Mouse (Mus musculus) embryonic facial prominence, embryonic 10.5 days (tissue): Measurements from ENCODE around the gene Cd3d. TPM values are rescaled to one million over a fixed set of nuclear protein-coding genes. Genes with fewer than 3 reads are reported as not detected.
"Not testable (repeated sequence)": the region's sequence is repeated elsewhere in the genome, so short reads cannot be mapped to it uniquely, and the experiment has no call there.

ENCODE experiments used
- DNase-seq: peaks from one replicate; pipeline ENCODE4 v3.0.0-alpha.2; 2017; ENCODE audit warnings: low spot score
- H3K27ac ChIP-seq: fragments of 300-500 bp; sonication (generic); replicated peaks from 2 replicates; pipeline ENCODE4 v1.5.1; 2016; ENCODE audit warnings: mild to moderate bottlenecking
- H3K27me3 ChIP-seq: fragments of 300-500 bp; sonication (generic); replicated peaks from 2 replicates; pipeline ENCODE4 v1.6.1; 2016; ENCODE audit warnings: low read depth, mild to moderate bottlenecking; ENCODE audit not compliant: poor library complexity, severe bottlenecking
- H3K36me3 ChIP-seq: fragments of 300-500 bp; sonication (generic); replicated peaks from 2 replicates; pipeline ENCODE4 v1.6.1; 2016; ENCODE audit warnings: mild to moderate bottlenecking, moderate library complexity
- H3K4me1 ChIP-seq: fragments of 300-500 bp; sonication (generic); 2 replicates; pipeline ENCODE4 v1.6.1; 2016
- H3K4me3 ChIP-seq: fragments of 300-500 bp; sonication (generic); 2 replicates; pipeline ENCODE4 v1.5.1; 2016; ENCODE audit warnings: mild to moderate bottlenecking, moderate library complexity
- H3K9me3 ChIP-seq: fragments of 300-500 bp; sonication (generic); 2 replicates; pipeline ENCODE4 v1.6.1; 2016; ENCODE audit warnings: mild to moderate bottlenecking
- WGBS: fragments of 180-500 bp; shearing (Covaris S2); methylation state at CpG from one replicate; pipeline ENCODE4 v1.1.7; 2016; 5-methylcytosine and 5-hydroxymethylcytosine counted together
- polyA plus RNA-seq: library from polyadenylated mRNA; unstranded; fragments of >200 nt; fragmentation: Nextera tagmentation; extraction: Ambion mirVana; gene quantifications from 2 replicates; pipeline ENCODE4 v1.2.1, GENCODE M21; 2016

Gene Cd3d
- polyA plus RNA-seq = not detected in 2 replicates

GRCm38 (mm10) chr9:44981676-44982075 is at the start of gene Cd3d:
Gene Cd3d (plus strand): TSS chr9:44981786.
- Histone ChIP-seq H3K27me3 (no peaks in the 10 kb centered on the region; the same call in 1 of the 2 replicates), H3K4me3 (no peak within 1 kb of the TSS), H3K4me1 (no peaks in the 10 kb centered on the region), H3K27ac (no peak within 1 kb of the TSS), H3K9me3 (no peaks in the 10 kb centered on the region), H3K36me3 (no peaks in the 10 kb centered on the region)
- no peak for DNase-seq
- 81% methylated on average over 4 of the region's 4 CpGs for WGBS

GRCm38 (mm10) chr9:44941756-44942155 is 39.8 kb upstream of the Cd3d start:
- Histone ChIP-seq H3K27me3 (no peaks in the 10 kb centered on the region), H3K36me3 (peaks cover 92% of the 10 kb centered on the region), H3K4me1 (no peaks in the 10 kb centered on the region), H3K9me3 (no peaks in the 10 kb centered on the region), H3K27ac (no peak overlapping the region), H3K4me3 (no peak overlapping the region)
- no peak for DNase-seq
- 89% methylated on average over 4 of the region's 4 CpGs for WGBS

GRCm38 (mm10) chr9:44942421-44942820 is 39.2 kb upstream of the Cd3d start:
- WGBS = 96% methylated on average over 4 of the region's 4 CpGs
- Histone ChIP-seq H3K36me3 (peaks cover 92% of the 10 kb centered on the region), H3K4me3 (no peak overlapping the region), H3K27ac (no peak overlapping the region), H3K4me1 (no peaks in the 10 kb centered on the region), H3K27me3 (no peaks in the 10 kb centered on the region), H3K9me3 (no peaks in the 10 kb centered on the region)
- no peak for DNase-seq

GRCm38 (mm10) chr9:44946185-44946695 is 35.3 kb upstream of the Cd3d start:
- DNase-seq = no peak
- H3K27me3 ChIP-seq = no peaks in the 10 kb centered on the region
- H3K27ac ChIP-seq = no peak overlapping the region
- no peak overlapping the region for H3K4me3 ChIP-seq
- H3K4me1 ChIP-seq = no peaks in the 10 kb centered on the region
- 91% methylated on average over 7 of the region's 7 CpGs for WGBS
- peaks cover 94% of the 10 kb centered on the region for H3K36me3 ChIP-seq
- H3K9me3 ChIP-seq = no peaks in the 10 kb centered on the region

GRCm38 (mm10) chr9:44947836-44948235 is 33.8 kb upstream of the Cd3d start:
- H3K4me3 ChIP-seq = no peak overlapping the region
- peaks cover 96% of the 10 kb centered on the region for H3K36me3 ChIP-seq
- WGBS = 88% methylated on average over 5 of the region's 5 CpGs
- DNase-seq = no peak
- no peaks in the 10 kb centered on the region for H3K4me1 ChIP-seq
- H3K27me3 ChIP-seq = no peaks in the 10 kb centered on the region
- no peak overlapping the region for H3K27ac ChIP-seq
- no peaks in the 10 kb centered on the region for H3K9me3 ChIP-seq

- H3K36me3 ChIP-seq = peaks cover 94% of the 10 kb centered on the region
- 89% methylated on average over 3 of the region's 3 CpGs for WGBS
Measured at GRCm38 (mm10) chr9:44954432-44954831, 27.2 kb upstream of the Cd3d start.

GRCm38 (mm10) chr9:44965126-44965832 is 16.3 kb upstream of the Cd3d start, which contains the start of gene Ube4a:
Gene Ube4a (minus strand): TSS chr9:44965600.
- 1% methylated on average over 39 of the region's 39 CpGs for WGBS

More at GRCm38 (mm10) chr9:44954432-44954831, 27.2 kb upstream of the Cd3d start:
- H3K4me1 ChIP-seq = no peaks in the 10 kb centered on the region
- H3K4me3 ChIP-seq = no peak overlapping the region
- H3K27ac ChIP-seq = no peak overlapping the region
- no peak for DNase-seq
- no peaks in the 10 kb centered on the region for H3K9me3 ChIP-seq
- no peaks in the 10 kb centered on the region for H3K27me3 ChIP-seq

GRCm38 (mm10) chr9:44965833-44966466 is 15.6 kb upstream of the Cd3d start:
- no peaks in the 10 kb centered on the region for H3K9me3 ChIP-seq
- peaks cover 17% of the 10 kb centered on the region for H3K4me1 ChIP-seq
- H3K4me3 ChIP-seq = peak overlapping the region; percentile 93
- 14% methylated on average over 10 of the region's 10 CpGs for WGBS
- H3K36me3 ChIP-seq = peaks cover 15% of the 10 kb centered on the region
- H3K27me3 ChIP-seq = no peaks in the 10 kb centered on the region
- H3K27ac ChIP-seq = peak overlapping the region; percentile 36; the same call in 1 of the 2 replicates
- DNase-seq = no peak

More at GRCm38 (mm10) chr9:44965126-44965832, 16.3 kb upstream of the Cd3d start, which contains the start of gene Ube4a:
- Histone ChIP-seq H3K9me3 (no peaks in the 10 kb centered on the region), H3K4me1 (peaks cover 17% of the 10 kb centered on the region), H3K4me3 (peak within 1 kb of the TSS; percentile 93), H3K36me3 (peaks cover 16% of the 10 kb centered on the region), H3K27ac (peak within 1 kb of the TSS; percentile 75), H3K27me3 (no peaks in the 10 kb centered on the region)
- peak; percentile 100 for DNase-seq

- H3K4me3 ChIP-seq = no peak overlapping the region
- H3K4me1 ChIP-seq = peaks cover 17% of the 10 kb centered on the region
- DNase-seq = peak; percentile 75
- no peak overlapping the region for H3K27ac ChIP-seq
- H3K9me3 ChIP-seq = no peaks in the 10 kb centered on the region
- H3K27me3 ChIP-seq = no peaks in the 10 kb centered on the region
- peaks cover 10% of the 10 kb centered on the region for H3K36me3 ChIP-seq
- 23% methylated on average over 3 of the region's 3 CpGs for WGBS
Measured at GRCm38 (mm10) chr9:44966815-44967242, 14.8 kb upstream of the Cd3d start.

GRCm38 (mm10) chr9:44967763-44968162 is 13.8 kb upstream of the Cd3d start:
- H3K36me3 ChIP-seq = not testable (repeated sequence)
- WGBS = 85% methylated on average over 5 of the region's 5 CpGs

GRCm38 (mm10) chr9:44969450-44969849 is 12.1 kb upstream of the Cd3d start:
- H3K36me3 ChIP-seq = no peaks in the 10 kb centered on the region

More at GRCm38 (mm10) chr9:44967763-44968162, 13.8 kb upstream of the Cd3d start:
- not testable (repeated sequence) for H3K27ac ChIP-seq, H3K4me3 ChIP-seq, H3K9me3 ChIP-seq, H3K27me3 ChIP-seq, DNase-seq
- H3K4me1 ChIP-seq = peaks cover 17% of the 10 kb centered on the region

GRCm38 (mm10) chr9:44977813-44978212 is 3.8 kb upstream of the Cd3d start:
- no peaks in the 10 kb centered on the region for H3K36me3 ChIP-seq
- no peak overlapping the region for H3K27ac ChIP-seq
- no peak for DNase-seq
- H3K4me1 ChIP-seq = no peaks in the 10 kb centered on the region
- H3K4me3 ChIP-seq = no peak overlapping the region
- peaks cover 9% of the 10 kb centered on the region for H3K27me3 ChIP-seq
- H3K9me3 ChIP-seq = no peaks in the 10 kb centered on the region
- WGBS = 76% methylated on average over 6 of the region's 6 CpGs

More at GRCm38 (mm10) chr9:44969450-44969849, 12.1 kb upstream of the Cd3d start:
- 84% methylated on average over 1 of the region's 1 CpGs for WGBS
- no peak for DNase-seq
- no peak overlapping the region for H3K4me3 ChIP-seq
- no peak overlapping the region for H3K27ac ChIP-seq
- H3K4me1 ChIP-seq = peaks cover 13% of the 10 kb centered on the region
- H3K27me3 ChIP-seq = peaks cover 6% of the 10 kb centered on the region; the same call in 1 of the 2 replicates
- no peaks in the 10 kb centered on the region for H3K9me3 ChIP-seq
